Mouse (Mus musculus): ENCODE results near the gene Pakap.

The Pakap gene

DNA sequence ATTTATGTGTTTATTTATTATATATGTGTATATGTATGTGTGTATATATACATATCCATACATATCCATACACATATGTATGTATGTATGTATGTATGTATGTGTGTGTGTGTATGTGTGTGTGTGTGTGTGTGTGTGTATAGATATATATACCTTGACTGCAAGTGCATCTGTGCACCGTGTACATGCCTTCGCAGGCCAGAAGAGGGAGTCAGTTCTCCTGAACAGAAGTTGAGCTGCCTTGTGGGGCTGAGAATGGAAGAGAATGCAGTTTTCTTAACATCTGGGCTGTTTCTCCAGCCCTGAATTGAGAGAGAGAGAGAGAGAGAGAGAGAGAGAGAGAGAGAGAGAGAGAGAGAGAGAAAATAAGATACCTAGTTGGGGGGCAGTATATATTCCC, 155.7 kb downstream of the Pakap start:
- DNase-seq: no peak

DNA sequence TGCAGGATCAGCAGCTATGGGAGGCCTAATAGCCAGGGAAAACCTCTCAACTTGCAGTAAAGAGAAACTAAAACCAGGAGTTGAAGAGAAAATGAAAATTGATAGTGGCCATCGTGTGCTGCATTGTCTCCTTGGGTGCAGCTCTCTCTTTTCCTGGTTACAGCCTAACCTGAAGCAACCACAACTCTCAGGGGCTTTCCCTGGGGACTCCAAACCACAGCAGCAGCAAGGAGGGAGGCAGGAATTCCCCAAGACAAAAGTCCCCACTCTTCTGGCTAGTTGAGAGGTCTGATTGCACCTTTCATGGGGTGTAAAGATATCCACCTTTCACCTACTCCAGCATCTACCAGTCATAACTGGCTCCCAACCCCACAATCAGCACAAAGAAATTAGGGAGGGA, 157.6 kb downstream of the Pakap start:
- no peak for DNase-seq

DNA sequence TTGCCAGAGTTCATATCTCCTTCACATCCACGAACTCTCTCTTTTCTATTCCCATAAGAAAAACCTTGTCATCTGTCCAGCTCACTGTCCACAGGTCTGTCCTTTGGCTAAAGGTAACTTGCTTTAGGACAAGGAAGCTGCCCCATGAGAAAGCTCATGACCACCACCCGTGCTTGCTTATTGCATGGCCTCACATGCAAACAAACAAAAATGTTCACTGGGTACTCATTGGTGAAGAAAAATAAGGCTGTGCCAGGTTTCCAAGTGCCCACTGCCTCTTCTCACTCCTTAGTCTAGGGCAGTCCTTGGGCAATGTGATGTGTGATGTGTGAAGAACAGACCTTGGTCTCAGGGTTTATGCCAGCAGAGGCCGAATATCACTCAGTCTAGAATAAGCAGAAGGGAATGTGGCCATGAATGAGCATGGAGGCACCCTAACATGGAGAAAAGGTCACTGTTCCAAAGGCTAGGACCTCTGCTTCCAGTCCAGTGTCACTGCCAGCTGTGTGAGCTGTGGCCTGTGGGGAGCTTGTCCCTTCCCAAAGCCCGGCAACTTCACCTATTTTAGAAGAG, 160.7 kb downstream of the Pakap start:
- DNase-seq: no peak

DNA sequence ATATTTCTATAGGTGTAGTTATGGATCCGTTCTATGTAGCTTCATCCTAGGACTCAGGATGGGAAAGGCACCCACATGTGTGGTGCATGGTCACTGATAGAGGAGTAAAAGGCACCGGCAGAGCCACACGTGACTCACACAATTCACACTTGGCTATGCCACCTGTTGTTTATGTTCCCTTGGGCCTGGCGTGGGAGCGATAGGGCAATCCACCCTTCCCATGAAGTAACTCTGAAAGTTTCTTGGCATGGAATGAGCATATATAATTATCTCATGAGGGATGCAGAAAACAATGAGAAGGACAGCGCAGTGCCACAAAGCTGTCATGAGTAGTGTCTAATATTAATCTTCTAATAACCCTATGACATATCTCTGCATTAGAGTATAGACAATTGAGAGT, 162.1 kb downstream of the Pakap start:
- DNase-seq: no peak

DNA sequence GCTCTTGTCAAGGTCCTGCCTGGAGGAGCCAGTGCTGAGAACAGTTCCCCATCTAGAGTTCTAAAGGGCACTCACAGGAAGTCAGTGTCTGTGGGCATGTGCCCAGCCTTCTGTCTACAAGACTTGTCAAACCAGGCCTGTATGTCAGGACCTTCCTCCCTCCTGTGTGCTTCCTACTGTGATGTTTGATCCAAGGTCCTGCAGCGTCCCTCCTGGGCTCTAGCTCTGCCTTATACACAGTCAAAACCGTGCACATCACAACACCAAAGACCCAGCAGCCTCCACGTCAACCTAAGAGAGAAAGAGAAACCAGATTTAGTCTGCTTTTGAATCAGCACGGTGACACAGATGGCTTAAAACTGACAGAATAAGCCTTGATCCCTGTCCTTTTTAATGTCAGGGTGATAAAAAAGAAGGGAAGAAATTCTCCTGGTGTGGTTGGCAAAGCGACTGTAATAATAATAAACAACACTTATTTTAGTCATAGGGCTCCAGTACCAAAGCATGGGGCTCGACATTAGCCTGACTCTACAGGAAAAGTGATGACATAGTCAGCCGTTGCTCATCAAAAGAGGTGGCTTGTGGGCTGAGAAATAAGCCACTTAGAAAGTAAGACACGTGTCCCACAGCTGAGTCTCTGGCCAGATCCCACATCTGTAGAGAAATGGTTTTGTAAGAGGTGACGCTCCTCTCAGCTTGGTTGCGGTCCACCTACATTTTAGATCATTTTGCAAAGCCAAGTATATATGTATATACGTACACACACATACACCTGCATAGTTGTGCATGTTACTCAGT, 163.0 kb downstream of the Pakap start:
- no peak for DNase-seq

DNA sequence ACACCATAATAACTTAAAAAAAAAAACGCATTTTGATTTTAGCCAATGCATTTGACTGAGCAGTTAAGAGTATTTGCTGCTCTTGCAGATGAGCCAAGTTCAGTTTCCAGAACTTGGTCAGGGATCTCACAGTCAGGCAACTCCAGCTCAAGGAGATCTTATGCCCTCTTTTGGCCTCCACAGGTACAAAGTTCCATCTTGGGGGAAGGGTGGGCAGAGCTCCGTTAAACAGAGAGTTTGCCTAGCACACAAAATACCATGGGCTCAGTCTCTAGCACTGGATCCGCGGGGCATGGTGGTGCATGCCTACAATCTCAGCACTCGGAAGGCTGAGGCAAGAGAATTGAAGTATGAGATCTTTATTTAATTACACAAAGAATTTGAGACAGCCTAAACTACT, 164.4 kb downstream of the Pakap start:
- DNase-seq: no peak

DNA sequence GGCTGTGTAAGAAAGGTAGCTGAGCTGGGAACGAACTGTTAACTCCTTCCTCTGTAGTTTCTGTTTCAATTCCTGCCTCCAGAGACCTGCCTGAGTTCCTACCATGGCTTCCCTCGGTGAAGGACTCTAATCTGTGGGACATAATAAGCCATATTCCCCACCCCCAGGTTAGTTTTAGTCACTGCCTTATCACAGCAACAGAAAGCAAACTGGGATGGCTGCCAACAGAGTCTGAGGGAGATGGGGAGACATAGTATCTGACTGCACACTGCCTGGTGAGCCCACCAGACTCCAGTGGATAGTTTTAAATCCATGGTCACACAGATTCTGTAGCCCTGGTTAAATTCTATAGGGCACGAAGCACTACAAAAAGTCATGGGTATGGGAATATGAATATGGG, 165.5 kb downstream of the Pakap start:
- DNase-seq: no peak

DNA sequence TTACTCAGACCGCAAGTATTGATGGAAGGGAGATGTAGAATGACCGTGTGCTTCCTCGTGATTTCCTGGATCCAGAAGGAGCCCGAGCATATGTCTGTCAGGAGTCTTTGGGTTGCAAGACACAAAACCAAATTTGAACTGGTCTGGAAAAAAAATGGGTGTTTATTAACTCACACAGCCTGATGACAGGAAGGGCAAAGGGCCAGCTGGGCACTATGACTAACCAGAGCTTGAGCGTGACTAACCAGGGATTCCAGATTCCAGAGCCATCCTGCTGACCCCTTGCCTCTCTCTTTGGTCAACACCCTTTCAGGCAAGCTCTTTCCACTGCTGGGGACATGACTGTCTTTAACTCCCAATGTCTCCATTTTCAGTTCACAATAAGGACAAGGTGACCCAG, 167.4 kb downstream of the Pakap start:
- DNase-seq: no peak

DNA sequence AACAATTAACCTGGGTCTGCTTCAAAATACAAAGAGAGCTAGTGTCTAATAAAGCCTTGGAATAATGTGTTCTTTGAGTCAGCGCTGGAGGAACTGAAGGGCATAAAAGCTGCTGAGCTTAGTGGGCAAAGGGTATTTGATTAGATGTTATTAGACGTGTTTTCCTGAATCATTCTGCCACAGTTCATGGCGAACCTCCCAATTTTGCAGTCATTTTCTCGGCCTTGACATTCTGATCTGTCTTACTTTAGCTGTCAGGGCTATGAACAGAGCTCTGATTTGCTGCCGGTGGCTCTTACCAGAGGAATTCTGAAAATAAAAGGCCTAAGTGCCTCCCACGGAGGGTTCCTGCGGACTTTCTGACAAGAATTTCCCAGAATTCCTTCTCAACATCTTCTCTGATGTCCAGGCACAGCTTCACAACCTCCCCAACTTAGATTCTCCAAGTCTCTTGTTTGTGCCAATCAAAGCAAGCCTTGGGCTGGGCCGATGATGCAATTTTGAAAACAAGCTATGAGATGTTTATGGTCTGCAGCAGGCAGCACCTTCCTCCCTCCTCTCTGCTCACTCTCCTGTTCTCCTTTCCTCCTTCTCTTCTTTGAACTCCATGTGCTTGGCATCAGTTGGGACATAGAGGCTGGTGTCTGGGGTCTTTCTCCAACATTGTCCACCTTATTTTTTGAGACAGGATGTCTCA, 171.0 kb downstream of the Pakap start:
- DNase-seq: no peak

DNA sequence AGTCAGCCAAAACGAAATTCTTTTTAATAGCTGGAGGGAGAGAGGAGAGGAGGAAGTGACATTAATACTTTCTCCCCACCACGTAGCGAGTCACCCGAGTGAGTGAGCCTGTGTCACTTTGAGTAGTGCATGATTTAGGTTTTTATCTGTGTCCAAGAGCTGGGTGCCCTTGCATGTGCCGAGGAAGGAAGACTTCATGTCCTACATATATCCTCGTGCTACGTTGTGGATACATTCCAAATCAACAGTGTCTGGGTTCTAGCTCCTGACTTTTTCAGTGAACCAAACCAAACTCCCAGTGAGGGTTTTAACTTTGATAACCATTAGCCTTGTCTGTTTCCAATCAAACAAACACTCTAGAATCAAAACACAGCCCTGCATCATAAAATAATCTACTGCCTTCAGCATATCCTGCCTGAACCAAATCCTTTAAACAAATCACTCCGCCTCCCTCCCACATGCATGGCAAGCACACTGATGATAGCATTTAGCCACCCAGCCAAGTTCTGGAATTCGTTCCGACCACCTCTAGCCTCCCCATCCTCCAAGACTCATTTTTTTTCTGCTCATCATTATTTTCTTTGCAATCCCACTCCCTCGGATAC, 175.4 kb downstream of the Pakap start:
- DNase-seq: no peak

DNA sequence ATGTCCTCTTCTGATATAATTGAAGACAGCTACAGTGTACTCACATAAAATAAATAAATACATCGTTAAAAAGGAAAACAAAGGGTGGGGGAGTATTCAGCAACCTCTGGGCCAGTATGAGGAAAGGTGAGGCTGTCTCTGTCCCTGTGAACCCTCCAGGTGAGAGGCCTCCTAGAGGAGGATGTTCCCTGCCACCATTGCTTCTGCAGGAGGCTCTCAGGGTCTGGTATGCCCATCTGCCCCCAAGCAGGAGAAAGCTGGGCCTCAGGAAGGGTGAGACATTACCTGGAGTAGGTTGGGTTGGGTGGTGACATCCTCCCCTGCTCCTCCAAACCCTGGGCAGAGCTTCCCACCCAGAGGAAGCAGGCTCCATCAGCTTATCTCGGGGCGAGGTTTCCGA, 182.7 kb downstream of the Pakap start:
- DNase-seq: no peak

DNA sequence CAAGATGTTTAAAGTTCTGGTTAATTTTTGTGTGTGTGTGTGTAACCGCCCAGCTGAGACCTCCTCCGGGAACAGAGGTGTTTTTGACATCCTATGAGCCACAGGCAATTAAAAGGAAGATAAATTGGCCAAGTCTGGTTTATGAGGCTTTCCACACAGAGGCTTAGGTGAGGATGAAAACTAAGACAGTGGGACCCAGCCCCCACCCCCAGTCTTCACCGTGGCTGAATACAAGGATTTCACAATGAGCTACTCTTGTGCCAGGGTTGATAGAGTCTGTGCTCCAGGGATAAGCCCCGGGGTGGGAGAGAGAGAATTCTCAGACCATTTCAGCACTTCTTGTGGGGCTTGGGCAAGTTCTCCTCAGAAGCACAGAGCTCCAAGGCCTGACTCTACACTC, 183.1 kb downstream of the Pakap start:
- DNase-seq: no peak

DNA sequence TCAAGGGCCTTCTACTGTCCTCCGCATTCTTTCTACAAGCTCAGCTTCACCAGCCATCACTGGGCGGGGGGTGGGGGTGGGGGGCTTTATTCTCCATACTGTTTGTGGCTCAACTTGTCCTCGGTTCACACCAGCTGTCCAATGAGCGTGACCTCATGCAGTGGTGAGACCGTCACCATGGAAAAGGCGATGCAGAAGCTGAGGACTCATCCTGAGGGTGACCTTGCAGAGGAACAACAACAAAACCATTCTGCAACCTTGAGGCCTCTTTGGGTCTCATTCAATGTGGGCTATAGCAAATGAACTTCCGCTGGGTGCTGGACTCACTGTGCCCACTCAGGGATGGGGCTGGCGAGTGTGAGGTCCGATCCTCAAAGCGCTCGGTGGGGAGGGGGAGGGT, 183.6 kb downstream of the Pakap start:
- DNase-seq: no peak

DNA sequence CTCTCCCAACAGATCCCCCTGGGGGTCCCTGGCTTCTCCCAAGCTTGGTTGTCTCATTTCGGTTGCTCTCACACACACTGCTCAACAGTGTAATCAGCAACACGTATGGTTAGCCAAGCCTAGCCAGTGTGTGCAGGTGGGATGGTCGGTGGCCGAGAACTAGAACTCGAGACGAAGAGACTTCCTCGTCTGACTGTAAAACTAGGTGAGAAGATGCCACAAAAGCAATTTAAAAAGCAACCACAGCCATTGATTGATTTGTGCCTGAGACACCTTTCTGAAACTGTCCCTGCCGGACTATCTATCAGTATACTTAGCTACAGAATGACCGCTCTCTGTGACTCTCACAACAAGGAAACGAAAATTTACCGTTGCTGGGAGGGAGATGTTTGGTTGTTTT, 187.1 kb downstream of the Pakap start:
- DNase-seq: no peak

DNA sequence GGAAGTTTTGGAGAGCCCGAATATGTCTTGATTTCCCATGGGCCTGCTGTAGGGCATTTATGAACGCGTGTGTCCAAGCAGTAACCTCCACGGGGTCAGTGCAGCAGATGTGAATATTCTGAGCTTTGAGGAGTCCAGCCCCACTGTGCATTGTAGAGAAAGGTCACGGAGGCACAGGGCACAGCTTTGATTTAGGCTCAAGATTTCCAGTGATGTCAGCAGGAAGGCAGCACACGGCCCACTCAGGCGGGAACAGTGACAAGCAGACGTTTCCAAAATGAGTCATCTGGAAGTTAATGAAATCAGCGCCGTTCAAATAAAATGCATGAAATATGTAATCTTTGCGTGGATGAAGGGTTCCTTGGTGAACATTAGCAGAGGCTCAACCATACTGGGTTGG, 190.0 kb downstream of the Pakap start:
- no peak for DNase-seq

DNA sequence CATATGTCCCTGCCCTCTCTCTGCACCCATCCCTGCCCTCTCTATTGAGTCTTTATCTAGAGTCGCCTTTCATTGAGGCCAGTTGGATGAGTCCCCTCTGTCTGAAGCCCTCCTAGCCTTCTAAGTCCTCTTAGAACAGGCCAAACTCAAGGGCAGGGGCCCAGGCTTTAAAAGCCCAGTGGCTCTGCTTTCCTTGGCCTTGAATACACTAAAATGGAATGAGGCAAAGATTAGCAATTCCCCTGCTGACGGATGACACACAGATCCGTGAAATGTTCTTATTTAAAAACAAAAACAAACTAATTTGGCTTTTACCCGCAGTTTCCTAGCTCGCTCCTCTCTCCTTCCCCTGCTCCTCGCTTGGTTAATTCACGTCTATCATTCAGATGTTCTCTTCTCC, 194.4 kb downstream of the Pakap start:
- DNase-seq: no peak

DNA sequence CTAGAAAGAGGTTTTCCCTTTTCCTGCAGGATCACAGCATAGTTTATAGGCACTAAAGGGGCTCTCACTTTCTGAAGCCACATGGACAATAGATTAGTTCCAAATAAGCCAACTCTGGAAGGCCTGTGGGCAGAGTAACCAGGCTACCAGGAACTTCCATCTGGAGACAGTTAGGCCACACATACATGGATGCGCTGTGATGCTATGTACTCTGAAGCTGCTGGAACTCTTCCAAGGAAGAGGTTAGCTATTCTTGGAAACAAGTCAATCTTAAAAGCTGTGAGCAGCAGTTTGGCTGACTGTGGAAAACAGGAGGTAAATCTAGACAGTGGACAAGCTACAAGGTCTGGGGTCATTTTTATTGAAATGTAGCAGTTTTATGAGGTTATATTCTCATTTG, 196.4 kb downstream of the Pakap start:
- DNase-seq: no peak

DNA sequence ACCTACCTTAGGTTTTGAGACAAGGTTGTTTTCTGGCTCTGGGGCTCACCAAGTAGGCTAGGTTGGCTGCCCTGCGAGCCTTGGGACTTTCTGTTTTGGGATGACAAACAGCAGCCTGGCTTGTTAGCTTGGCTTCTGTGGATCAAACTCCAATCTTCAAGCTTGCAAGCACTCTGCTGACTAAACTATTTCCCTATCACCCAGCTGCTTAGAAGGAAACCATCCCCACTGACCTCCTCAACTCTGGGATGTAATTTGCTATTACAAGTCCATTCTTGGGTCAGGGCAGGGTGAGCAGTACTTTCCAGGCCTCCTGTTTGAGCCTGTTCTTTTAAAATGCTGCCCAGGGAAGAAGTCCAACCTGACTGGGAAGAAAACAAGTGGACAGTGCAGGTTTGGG, 196.9 kb downstream of the Pakap start:
- no peak for DNase-seq

DNA sequence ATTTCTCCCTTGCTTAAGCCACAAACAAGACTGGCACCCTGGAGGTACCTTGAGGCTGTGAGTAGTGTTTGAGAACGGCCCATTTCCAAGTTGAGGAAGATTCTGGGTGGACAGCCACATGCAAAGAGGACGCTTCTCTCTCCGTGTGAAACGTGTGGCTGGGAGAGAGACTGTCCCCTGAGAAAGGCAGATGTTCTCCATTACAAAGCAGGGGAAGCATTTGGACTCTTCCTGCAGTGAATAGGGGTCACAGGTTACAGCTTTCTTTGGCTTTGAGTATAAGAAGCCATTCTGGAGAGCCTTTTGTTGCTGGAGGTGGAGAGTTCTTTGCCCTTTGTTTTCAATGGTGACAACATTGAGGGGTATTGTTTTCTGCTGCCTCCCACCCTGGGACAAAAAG, 197.8 kb downstream of the Pakap start:
- no peak for DNase-seq

DNA sequence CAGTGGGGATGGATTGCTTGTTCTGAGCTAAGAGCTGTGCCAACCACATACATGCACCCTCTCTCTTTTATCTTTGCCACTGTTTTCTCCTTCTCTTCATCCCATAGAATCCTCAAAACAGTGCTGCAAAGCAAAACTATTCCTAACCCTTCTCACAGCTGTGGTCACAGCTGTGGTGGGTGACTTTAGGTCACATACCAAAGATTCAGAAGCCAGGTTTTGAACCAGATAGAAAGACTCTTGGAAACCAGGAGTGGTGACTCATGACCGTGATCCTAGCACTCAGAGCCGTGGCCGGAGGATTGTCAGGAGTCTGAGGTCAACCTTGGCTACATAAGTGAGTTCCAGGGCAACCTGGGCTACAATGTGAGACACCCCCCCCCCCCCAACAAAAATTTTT, 201.0 kb downstream of the Pakap start:
- no peak for DNase-seq

DNA sequence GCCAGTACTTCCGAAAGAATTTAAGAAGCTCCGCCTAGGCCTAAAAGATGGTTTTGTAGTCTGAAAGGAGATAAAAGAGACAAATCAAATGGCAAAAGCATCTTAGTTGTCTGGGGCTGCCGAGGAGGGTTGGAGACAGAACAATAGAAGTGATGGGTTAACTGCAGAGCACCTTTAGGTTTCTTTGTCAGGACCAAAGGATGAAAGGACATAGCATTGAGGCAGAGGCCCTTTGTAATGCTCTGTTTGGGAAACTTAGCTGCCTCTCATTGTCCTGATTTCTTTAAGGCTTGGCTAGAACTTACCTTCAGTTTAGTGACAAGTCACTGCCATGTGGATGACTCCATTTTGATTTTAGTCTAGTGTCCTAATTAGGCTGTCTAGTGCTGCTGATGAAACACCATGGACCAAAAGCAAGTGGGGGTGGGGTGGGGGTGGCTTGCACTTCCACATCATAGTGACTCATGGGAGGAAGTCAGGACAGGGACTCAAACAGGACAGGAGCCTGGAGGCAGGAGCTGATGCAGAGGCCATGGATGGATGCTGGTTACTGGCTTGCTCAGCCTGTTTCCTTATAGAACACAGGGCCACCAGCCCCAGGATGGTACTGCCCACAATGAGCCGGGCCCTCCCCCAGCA, 202.3 kb downstream of the Pakap start:
- no peak for DNase-seq

DNA sequence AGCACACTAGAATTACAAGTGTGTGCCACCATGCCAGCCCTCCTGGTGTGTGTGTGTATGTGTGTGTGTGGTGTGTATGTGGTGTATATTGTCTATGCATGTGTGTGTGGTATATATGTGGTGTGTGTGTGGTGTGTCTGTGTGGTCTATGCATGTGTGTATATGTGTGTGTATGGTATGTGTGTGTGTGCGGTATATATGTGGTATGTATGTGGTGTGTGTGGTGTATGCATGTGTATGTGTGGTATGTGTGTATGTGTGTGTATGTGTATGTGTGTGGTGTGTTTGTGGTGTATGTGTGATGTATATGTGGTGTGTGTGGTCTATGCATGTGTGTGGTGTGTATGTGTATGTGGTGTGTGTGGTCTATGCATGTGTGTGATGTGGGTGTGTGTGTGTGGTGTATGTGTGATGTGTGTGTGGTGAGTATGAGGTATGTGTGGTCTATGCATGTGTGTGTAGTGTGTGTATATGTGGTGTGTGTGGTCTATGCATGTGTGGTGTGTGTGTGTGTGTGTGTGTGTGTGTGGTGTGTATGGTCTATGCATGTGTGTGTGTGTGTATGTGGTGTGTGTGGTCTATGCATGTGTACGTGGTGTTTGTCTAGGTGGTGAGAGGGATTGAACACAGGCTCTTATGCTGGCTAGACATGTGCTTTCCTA, 203.7 kb downstream of the Pakap start:
- DNase-seq: no peak

Measured in cerebellum, adult 18-20 months (tissue).